Mouse (Mus musculus) midbrain, embryonic 14.5 days (tissue): ENCODE results near the gene Nek6. TPM values are rescaled to one million over a fixed set of nuclear protein-coding genes. Genes with fewer than 3 reads are reported as not detected.

Source experiments
- ATAC-seq: fragments of 200-750 bp; cut with Nextera tagmentation; 2 replicates; pipeline ENCODE4 v1.8.0; 2017; ENCODE audit warnings: moderate number of reproducible peaks, moderate library complexity; ENCODE audit not compliant: low FRiP score, low TSS enrichment
- DNase-seq: peaks from one replicate; pipeline ENCODE4 v3.0.0-alpha.2; 2015
- H3K27ac ChIP-seq: fragments of 300-500 bp; sonication (generic); replicated peaks from 2 replicates; pipeline ENCODE4 v1.5.1; 2014; ENCODE audit warnings: mild to moderate bottlenecking, low read depth, low read length, moderate library complexity
- H3K27me3 ChIP-seq: fragments of 300-500 bp; sonication (generic); 2 replicates; pipeline ENCODE4 v1.6.1; 2014; ENCODE audit warnings: low read length, control low read depth, mixed read lengths; ENCODE audit not compliant: control insufficient read depth, insufficient read depth
- H3K36me3 ChIP-seq: fragments of 300-500 bp; sonication (generic); 2 replicates; pipeline ENCODE4 v1.6.1; 2014; ENCODE audit warnings: low read length, control low read depth; ENCODE audit not compliant: control insufficient read depth, insufficient read depth
- H3K4me1 ChIP-seq: fragments of 300-500 bp; sonication (generic); 2 replicates; pipeline ENCODE4 v1.6.1; 2014; ENCODE audit warnings: mild to moderate bottlenecking, antibody characterized with exemption, low read length, control low read depth; ENCODE audit not compliant: control insufficient read depth, insufficient read depth
- H3K4me2 ChIP-seq: fragments of 300-500 bp; sonication (generic); 2 replicates; pipeline ENCODE4 v1.6.1; 2014; ENCODE audit warnings: mild to moderate bottlenecking, low read length, moderate library complexity
- H3K4me3 ChIP-seq: fragments of 300-500 bp; sonication (generic); replicated peaks from 2 replicates; pipeline ENCODE4 v1.5.1; 2014; ENCODE audit warnings: low read depth, low read length
- H3K9ac ChIP-seq: fragments of 300-500 bp; sonication (generic); replicated peaks from 2 replicates; pipeline ENCODE4 v1.6.1; 2014; ENCODE audit warnings: mild to moderate bottlenecking, low read length, moderate library complexity
- H3K9me3 ChIP-seq: fragments of 300-500 bp; sonication (generic); 2 replicates; pipeline ENCODE4 v1.6.1; 2016; ENCODE audit warnings: low read length, control low read depth, mixed read lengths; ENCODE audit not compliant: control insufficient read depth
- WGBS: fragments of 180-500 bp; shearing (Covaris S2); extraction: QIAGEN DNeasy Blood & Tissue Kit; methylation state at CpG from one replicate; pipeline ENCODE4 v1.1.7; 2014; 5-methylcytosine and 5-hydroxymethylcytosine counted together
- microRNA-seq: library from miRNA; unstranded; fragments of <30 nt; microRNA quantifications from one replicate; pipeline ENCODE4, GENCODE M21; 2016
- polyA plus RNA-seq: library from polyadenylated mRNA; unstranded; fragments of >200 nt; fragmentation: Nextera tagmentation; extraction: Ambion mirVana; gene quantifications from 2 replicates; pipeline ENCODE4 v1.2.1, GENCODE M21; 2014

Gene Nek6
- polyA plus RNA-seq, 1 experiment from 2014 or later, result 62.3 TPM

DNA sequence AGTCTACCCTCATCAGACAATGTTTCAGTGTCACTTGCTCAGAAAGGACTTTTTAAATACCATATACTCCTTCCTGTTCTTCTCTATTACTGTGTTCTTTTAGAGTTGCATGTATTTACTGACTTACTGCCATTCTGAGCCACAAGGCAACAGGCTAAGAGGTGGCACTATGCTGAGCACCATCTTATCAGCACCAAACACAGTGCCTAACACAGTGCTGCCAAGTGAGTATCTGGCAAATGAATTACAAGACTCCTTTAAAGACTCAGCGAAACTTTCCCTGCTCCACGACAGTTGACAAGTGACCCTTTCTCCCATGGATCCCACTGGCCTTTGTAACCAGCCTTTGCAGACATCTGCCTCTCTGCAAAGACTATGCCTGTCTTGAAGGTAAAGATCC is 119.1 kb downstream of the Nek6 start:
- Histone ChIP-seq H3K4me1 (no peaks in the 10 kb centered on the region), H3K36me3 (peaks cover 88% of the 10 kb centered on the region), H3K27me3 (no peaks in the 10 kb centered on the region), H3K9ac (no peak overlapping the region), H3K9me3 (no peaks in the 10 kb centered on the region), H3K4me2 (no peak overlapping the region), H3K4me3 (no peak overlapping the region), H3K27ac (no peak overlapping the region)
- DNase-seq, result no peak
- no peak for ATAC-seq
- WGBS, result 93% methylated on average over 2 of the region's 2 CpGs

DNA sequence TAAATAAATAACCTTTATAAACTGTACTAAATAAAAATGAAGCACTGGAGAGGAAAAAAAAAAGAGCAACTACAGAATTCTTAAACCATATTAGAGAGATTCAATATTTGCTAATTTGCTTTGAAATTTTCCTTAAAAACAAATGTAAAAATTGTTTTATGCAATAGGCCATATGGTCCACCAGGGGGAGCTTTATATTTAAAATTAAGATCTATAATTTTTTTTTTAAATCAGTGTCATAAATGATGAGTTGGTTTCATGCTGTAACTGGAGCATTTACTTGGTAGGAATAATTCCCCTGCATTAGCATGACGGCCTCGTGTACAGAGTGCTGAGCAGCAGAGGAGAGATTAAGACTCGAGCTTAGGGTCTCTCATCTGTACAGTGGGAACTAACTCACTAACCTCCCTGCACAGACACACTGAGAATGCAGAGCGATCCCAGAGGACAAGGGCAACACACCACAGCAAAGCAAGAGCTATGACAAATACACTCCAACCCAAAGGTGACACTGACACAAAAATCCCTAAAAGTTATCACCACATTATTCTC is 126.3 kb downstream of the Nek6 start:
- Histone ChIP-seq H3K9me3 (no peaks in the 10 kb centered on the region), H3K27ac (no peak overlapping the region), H3K4me2 (no peak overlapping the region), H3K4me3 (no peak overlapping the region), H3K9ac (no peak overlapping the region), H3K27me3 (no peaks in the 10 kb centered on the region), H3K36me3 (peaks cover 85% of the 10 kb centered on the region), H3K4me1 (peaks cover 5% of the 10 kb centered on the region; the same call in 1 of the 2 replicates)
- DNase-seq (peak; percentile 64), ATAC-seq (no peak)
- WGBS, result 68% methylated on average over 4 of the region's 4 CpGs

DNA sequence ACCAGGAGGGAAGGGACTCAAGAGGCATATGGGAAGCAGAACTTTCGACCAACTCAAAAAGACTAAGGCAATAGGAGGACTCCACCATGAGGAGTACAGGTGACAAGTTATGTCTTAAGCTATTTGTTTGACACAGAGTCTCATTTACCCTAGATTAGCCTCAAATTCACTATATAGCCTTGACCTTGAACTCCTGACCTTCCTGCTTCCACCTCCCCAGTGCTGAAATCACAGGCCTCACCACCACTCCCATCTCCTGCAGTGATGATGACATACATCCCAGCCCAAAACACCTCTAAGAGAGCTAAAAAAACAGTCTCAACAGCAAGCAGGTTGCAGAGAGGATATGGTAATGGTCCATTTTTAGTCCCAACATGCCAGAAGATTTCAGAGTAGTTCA is 130.3 kb downstream of the Nek6 start:
- DNase-seq (no peak), ATAC-seq (no peak)
- no peak overlapping the region for H3K4me3 ChIP-seq
- H3K4me1 ChIP-seq, result peaks cover 14% of the 10 kb centered on the region
- WGBS, result 92% methylated on average over 1 of the region's 1 CpGs
- no peak overlapping the region for H3K27ac ChIP-seq
- no peak overlapping the region for H3K9ac ChIP-seq
- H3K36me3 ChIP-seq, result peaks cover 48% of the 10 kb centered on the region
- H3K27me3 ChIP-seq, result no peaks in the 10 kb centered on the region
- H3K9me3 ChIP-seq, result no peaks in the 10 kb centered on the region
- H3K4me2 ChIP-seq, result no peak overlapping the region

DNA sequence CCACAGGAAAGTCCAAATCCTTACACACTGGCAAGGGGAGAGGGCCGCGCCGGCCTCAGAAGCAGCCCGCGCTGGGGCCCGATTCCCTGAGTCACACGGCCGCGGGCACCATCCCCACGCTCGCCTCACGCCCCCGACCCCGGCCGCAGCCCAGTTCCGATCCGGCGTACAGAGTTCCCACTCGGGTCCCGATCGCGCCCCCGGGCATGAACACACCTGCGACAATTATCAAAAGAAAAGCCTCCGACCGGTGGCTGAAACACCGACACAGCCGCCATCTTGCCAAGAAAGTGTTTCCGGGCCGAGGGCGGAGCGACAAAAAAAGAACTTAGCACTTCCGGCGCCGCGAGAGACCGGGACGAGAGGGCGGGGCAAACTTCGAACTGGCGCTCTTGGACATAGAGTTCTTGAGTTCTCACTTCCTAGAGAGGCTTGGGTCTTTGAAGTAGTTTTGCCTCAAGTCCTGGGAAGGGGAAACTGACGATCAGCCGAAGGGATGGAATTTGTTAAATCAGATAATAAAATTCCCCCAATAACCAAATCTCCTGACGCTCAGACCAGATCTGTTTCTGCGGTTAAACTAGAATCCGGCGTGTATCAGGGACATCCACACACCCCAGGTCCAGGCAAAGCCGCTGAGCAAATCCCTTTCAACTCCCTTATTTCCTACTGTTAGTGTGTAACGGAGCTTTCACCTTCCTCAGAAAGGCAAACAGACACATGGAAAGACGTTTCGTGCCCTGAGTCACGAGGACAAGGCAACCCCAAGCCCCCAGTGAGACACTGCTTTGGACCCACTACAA is 132.4 kb downstream of the Nek6 start, which contains the start of gene Psmb7:
Psmb7 (minus strand) TSS at position 463 of the 803 bp plus-strand sequence.
- WGBS, result 2% methylated on average over 52 of the region's 52 CpGs
- Histone ChIP-seq H3K9me3 (no peaks in the 10 kb centered on the region), H3K4me3 (peak within 1 kb of the TSS; percentile 90), H3K27ac (peak within 1 kb of the TSS; percentile 73), H3K36me3 (peaks cover 33% of the 10 kb centered on the region), H3K4me1 (peaks cover 24% of the 10 kb centered on the region), H3K27me3 (no peaks in the 10 kb centered on the region), H3K9ac (peak within 1 kb of the TSS; percentile 85), H3K4me2 (peak within 1 kb of the TSS; percentile 91)
- DNase-seq (peak; percentile 97), ATAC-seq (peak; percentile 81)

Small RNA genes within 50 kb of the gene (microRNA-seq; reads per million reads assigned to microRNA genes)
- gene Gm27634, result not detected

Other genes with a start within 250 kb of the Nek6 start
- gene Dennd1a, start 224.3 kb upstream of the Nek6 start, polyA plus RNA-seq, result 16.6 and 18.1 TPM in 2 replicates
- gene Lhx2, start 172.4 kb upstream of the Nek6 start, polyA plus RNA-seq, result 47.8 and 68.9 TPM in 2 replicates
- gene Psmb7, start 132.4 kb downstream of the Nek6 start, polyA plus RNA-seq, result 282 and 322 TPM in 2 replicates
- 0.07 TPM in 1 of 2 replicates, not detected in the other for gene Nr5a1, start 202.9 kb downstream of the Nek6 start, polyA plus RNA-seq